Mouse (Mus musculus): ENCODE data around the gene Rcbtb2.

Gene Rcbtb2

GRCm38 (mm10) chr14:73116301-73116700 is 6.5 kb upstream of the Rcbtb2 start:
- no peak for DNase-seq (ENCODE audit: extremely low read depth, low read depth, low spot score)

- DNase-seq (ENCODE audit: extremely low read depth, low read depth, low spot score), result no peak
Observed at GRCm38 (mm10) chr14:73116938-73117337, 5.9 kb upstream of the Rcbtb2 start.

- no peak for DNase-seq (ENCODE audit: extremely low read depth, low read depth, low spot score)
Observed at GRCm38 (mm10) chr14:73117411-73118392, 5.1 kb upstream of the Rcbtb2 start.

GRCm38 (mm10) chr14:73118482-73119347 is 4.1 kb upstream of the Rcbtb2 start:
- no peak for DNase-seq (ENCODE audit: extremely low read depth, low read depth, low spot score)

GRCm38 (mm10) chr14:73119459-73119858 is 3.4 kb upstream of the Rcbtb2 start:
- DNase-seq (ENCODE audit: extremely low read depth, low read depth, low spot score), result no peak

- DNase-seq (ENCODE audit: extremely low read depth, low read depth, low spot score), result no peak
Observed at GRCm38 (mm10) chr14:73119966-73120365, 2.9 kb upstream of the Rcbtb2 start.

- no peak for DNase-seq (ENCODE audit: extremely low read depth, low read depth, low spot score)
Observed at GRCm38 (mm10) chr14:73122211-73122922, 470 bp upstream of the Rcbtb2 start.

GRCm38 (mm10) chr14:73123381-73123780 is 544 bp downstream of the Rcbtb2 start:
- no peak for DNase-seq (ENCODE audit: extremely low read depth, low read depth, low spot score)

- DNase-seq (ENCODE audit: extremely low read depth, low read depth, low spot score), result no peak
Observed at GRCm38 (mm10) chr14:73123786-73124185, 949 bp downstream of the Rcbtb2 start.

GRCm38 (mm10) chr14:73130519-73130918 is 7.7 kb downstream of the Rcbtb2 start:
- DNase-seq (ENCODE audit: extremely low read depth, low read depth, low spot score), result no peak

GRCm38 (mm10) chr14:73131856-73132410 is 9.1 kb downstream of the Rcbtb2 start:
- DNase-seq (ENCODE audit: extremely low read depth, low read depth, low spot score), result no peak

GRCm38 (mm10) chr14:73132731-73133130 is 9.9 kb downstream of the Rcbtb2 start:
- no peak for DNase-seq (ENCODE audit: extremely low read depth, low read depth, low spot score)

- no peak for DNase-seq (ENCODE audit: extremely low read depth, low read depth, low spot score)
Observed at GRCm38 (mm10) chr14:73137234-73137633, 14.4 kb downstream of the Rcbtb2 start.

- DNase-seq (ENCODE audit: extremely low read depth, low read depth, low spot score), result no peak
Observed at GRCm38 (mm10) chr14:73138483-73138882, 15.6 kb downstream of the Rcbtb2 start.

- no peak for DNase-seq (ENCODE audit: extremely low read depth, low read depth, low spot score)
Observed at GRCm38 (mm10) chr14:73139866-73140265, 17.0 kb downstream of the Rcbtb2 start.

- DNase-seq (ENCODE audit: extremely low read depth, low read depth, low spot score), result no peak
Observed at GRCm38 (mm10) chr14:73141800-73142199, 19.0 kb downstream of the Rcbtb2 start.

- no peak for DNase-seq (ENCODE audit: extremely low read depth, low read depth, low spot score)
Observed at GRCm38 (mm10) chr14:73142421-73142895, 19.6 kb downstream of the Rcbtb2 start.

GRCm38 (mm10) chr14:73142896-73143709 is 20.3 kb downstream of the Rcbtb2 start:
- DNase-seq (ENCODE audit: extremely low read depth, low read depth, low spot score), result no peak

GRCm38 (mm10) chr14:73143710-73144420 is 21.0 kb downstream of the Rcbtb2 start:
- DNase-seq (ENCODE audit: extremely low read depth, low read depth, low spot score), result no peak

All from fat pad, adult 2 months (tissue).